Mouse (Mus musculus) kidney, embryonic 15.5 days (tissue): ENCODE results near the gene Pax2. TPM values are rescaled to one million over a fixed set of nuclear protein-coding genes. Genes with fewer than 3 reads are reported as not detected.

Experiments used
- ATAC-seq: fragments of 200-750 bp; cut with Nextera tagmentation; replicated peaks from 2 replicates; pipeline ENCODE4 v1.8.0; 2017; ENCODE audit warnings: moderate TSS enrichment; ENCODE audit not compliant: low FRiP score
- H3K27ac ChIP-seq: fragments of 300-500 bp; sonication (generic); 2 replicates; pipeline ENCODE4 v1.5.1; 2015; ENCODE audit warnings: mild to moderate bottlenecking, inconsistent platforms
- H3K27me3 ChIP-seq: fragments of 300-500 bp; sonication (generic); 2 replicates; pipeline ENCODE4 v1.6.1; 2015; ENCODE audit warnings: inconsistent platforms
- H3K36me3 ChIP-seq: fragments of 300-500 bp; sonication (generic); 2 replicates; pipeline ENCODE4 v1.6.1; 2015; ENCODE audit warnings: inconsistent platforms
- H3K4me1 ChIP-seq: fragments of 300-500 bp; sonication (generic); 2 replicates; pipeline ENCODE4 v1.6.1; 2015; ENCODE audit warnings: inconsistent platforms
- H3K4me2 ChIP-seq: fragments of 300-500 bp; sonication (generic); 2 replicates; pipeline ENCODE4 v1.6.1; 2015; ENCODE audit warnings: moderate library complexity, mild to moderate bottlenecking, inconsistent platforms
- H3K4me3 ChIP-seq: fragments of 300-500 bp; sonication (generic); replicated peaks from 2 replicates; pipeline ENCODE4 v1.5.1; 2015; ENCODE audit warnings: mild to moderate bottlenecking, inconsistent platforms
- H3K9ac ChIP-seq: fragments of 300-500 bp; sonication (generic); 2 replicates; pipeline ENCODE4 v1.6.1; 2015; ENCODE audit warnings: mild to moderate bottlenecking, inconsistent platforms
- H3K9me3 ChIP-seq: fragments of 300-500 bp; sonication (generic); replicated peaks from 2 replicates; pipeline ENCODE4 v1.6.1; 2016; ENCODE audit warnings: inconsistent platforms
- WGBS: fragments of 180-500 bp; shearing (Covaris S2); methylation state at CpG from one replicate; pipeline ENCODE4 v1.1.7; 2015; ENCODE audit warnings: mixed read lengths; 5-methylcytosine and 5-hydroxymethylcytosine counted together
- polyA plus RNA-seq: library from polyadenylated mRNA; unstranded; fragments of >200 nt; fragmentation: Nextera tagmentation; extraction: Ambion mirVana; gene quantifications from 2 replicates; pipeline ENCODE4 v1.2.1, GENCODE M21; 2015

Gene Pax2
- polyA plus RNA-seq, 1 experiment from 2014 or later, result 36.9 TPM

DNA sequence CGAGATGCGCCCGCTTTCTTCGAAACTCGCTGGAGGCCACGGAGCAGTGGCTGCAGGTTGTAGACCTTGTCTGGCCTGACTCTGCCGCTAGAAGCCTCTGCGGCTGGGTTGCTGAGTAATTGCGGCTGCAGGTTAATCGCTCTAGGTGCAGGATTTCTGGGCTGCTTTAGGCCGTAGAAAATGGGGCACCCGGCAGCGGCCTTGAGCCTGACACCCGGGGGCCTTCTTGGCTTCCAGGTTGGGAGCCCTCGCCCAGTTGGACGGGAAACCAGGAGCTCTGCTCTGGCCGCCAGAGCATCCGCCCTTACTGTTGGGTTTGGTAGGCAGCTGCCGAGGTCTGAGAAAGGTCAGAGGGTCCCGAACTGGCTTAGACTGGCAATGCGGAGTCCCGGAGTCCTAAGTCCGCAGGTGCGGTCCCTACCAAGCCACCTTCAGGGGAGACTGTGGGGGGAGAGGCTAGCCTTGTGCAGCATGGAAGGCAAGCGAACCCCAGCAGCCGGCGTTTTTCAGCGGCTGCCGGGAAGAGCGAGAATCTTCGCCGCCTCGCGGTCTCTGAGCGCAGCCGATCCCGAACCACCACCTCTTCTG, 3.8 kb downstream of the Pax2 start:
- Histone ChIP-seq H3K9ac (peak overlapping the region; percentile 91), H3K4me1 (peaks cover 61% of the 10 kb centered on the region), H3K9me3 (no peaks in the 10 kb centered on the region), H3K4me2 (peak overlapping the region; percentile 78), H3K27me3 (peaks cover 90% of the 10 kb centered on the region), H3K27ac (peak overlapping the region; percentile 82), H3K4me3 (peak overlapping the region; percentile 74), H3K36me3 (peaks cover 23% of the 10 kb centered on the region)
- no peak for ATAC-seq
- WGBS, result under 1% methylated on average over 37 of the region's 37 CpGs

DNA sequence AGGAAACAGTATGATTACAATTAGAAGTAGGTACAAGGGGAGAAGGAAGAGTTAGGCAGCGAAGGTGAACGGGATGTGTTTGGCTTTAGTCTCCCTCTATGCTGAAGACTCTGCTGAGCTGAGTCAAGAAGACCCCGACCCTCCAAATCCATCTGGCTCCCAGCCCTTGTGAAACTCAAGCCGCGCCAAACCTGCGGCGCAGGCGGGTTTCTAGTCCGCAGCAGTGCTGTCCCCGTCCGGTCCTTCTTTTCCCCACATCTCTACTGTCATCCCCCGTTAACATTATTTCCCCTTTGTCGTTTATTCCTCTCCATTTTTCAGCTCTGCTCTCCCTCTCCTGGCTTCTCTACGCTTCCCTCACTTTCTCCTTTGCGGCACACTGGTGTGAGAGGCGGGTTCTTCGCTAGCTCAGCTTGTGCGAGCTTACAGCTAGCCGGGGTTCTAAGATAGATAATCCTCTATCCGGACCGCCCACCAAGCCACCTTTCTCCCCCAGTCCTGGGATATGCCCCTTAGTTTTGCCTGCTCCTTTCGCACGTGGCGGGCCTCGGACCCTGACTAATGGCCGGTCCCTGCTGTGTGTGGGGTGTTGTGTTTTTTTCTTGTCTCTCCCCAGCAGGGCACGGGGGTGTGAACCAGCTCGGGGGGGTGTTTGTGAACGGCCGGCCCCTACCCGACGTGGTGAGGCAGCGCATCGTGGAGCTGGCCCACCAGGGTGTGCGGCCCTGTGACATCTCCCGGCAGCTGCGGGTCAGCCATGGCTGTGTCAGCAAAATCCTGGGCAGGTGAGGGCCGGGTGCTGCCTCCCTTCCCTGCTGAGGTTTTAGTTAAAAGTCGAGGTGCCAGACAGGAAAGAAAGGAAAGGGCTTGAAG, 4.7 kb downstream of the Pax2 start:
- Histone ChIP-seq H3K4me2 (peak overlapping the region; percentile 78), H3K9me3 (no peaks in the 10 kb centered on the region), H3K36me3 (peaks cover 27% of the 10 kb centered on the region), H3K27me3 (peaks cover 81% of the 10 kb centered on the region), H3K4me1 (peaks cover 60% of the 10 kb centered on the region), H3K4me3 (peak overlapping the region; percentile 74), H3K27ac (peak overlapping the region; percentile 82), H3K9ac (peak overlapping the region; percentile 91)
- no peak for ATAC-seq
- under 1% methylated on average over 39 of the region's 39 CpGs for WGBS

DNA sequence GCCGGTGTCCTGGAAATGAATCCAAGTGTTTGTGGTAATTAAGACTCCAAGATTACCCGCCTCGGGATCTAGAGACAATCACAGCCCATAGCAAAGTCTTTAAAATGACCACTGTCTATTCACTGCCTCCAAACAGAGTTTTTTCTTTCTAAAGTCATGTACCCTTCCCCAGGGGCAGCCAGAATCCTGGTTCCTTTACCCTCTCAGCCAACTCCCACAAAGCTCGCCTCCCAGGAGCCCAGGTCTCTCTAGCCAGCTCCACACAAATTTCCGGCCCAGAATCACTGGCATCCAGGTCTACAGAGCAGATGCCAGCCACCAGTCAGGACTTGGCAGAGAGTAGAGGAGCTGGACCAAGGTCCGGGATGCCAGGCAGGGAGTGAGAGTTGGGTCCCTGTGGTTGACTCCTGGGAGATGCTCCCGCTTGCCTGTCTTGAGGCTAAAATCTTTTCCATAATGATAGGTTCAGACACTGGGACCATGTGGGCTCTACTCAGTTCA, 6.3 kb downstream of the Pax2 start:
- Histone ChIP-seq H3K9ac (peak overlapping the region; percentile 91), H3K4me2 (peak overlapping the region; percentile 78), H3K36me3 (peaks cover 38% of the 10 kb centered on the region), H3K4me1 (peaks cover 52% of the 10 kb centered on the region), H3K27ac (peak overlapping the region; percentile 82), H3K4me3 (peak overlapping the region; percentile 74), H3K27me3 (peaks cover 64% of the 10 kb centered on the region), H3K9me3 (no peaks in the 10 kb centered on the region)
- ATAC-seq, result no peak
- 43% methylated on average over 7 of the region's 7 CpGs for WGBS

DNA sequence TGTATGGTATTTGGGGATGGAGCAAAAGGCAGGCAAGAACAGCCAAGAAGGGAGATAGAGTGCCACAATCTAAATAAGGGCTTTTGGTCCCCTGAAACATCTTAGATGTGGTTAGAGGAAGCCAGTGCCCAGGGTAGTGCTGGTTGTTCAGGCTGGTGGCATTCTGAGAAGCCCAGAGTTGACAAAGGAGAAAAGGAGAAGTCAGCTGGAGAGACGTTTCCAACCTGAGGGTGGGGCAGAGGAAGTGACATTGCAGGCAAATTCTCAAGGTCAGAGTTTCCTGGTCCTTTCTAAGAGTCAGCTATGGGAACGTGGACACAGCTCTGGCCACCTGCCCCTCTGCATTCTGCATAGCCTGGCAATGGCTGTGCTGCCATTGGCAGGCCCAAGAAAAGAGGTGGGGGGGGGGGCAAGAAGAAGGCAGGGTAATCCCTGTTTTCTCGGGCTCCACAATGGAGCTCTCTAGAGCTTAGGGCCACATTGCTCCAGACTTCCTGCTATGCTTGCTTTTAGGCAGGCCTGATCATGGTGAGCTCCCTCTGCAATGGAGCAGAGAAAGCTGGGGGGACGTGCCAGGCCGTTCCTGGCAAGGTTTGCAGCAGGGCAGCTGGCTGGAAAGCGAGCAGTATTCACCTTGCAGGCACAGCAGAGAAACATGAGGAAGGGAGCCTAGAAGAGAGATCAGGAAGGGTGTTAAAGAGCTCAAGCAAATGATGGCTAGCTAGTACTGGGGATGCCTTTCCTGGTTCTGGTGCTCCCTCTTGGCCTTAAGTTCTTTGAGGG, 14.6 kb downstream of the Pax2 start:
- no peak for ATAC-seq
- Histone ChIP-seq H3K4me3 (no peak overlapping the region), H3K9ac (no peak overlapping the region), H3K27ac (peak overlapping the region; percentile 33; the same call in 1 of the 2 replicates), H3K27me3 (no peaks in the 10 kb centered on the region), H3K4me1 (peaks cover 60% of the 10 kb centered on the region), H3K36me3 (peaks cover 70% of the 10 kb centered on the region), H3K4me2 (no peak overlapping the region), H3K9me3 (no peaks in the 10 kb centered on the region)
- 60% methylated on average over 6 of the region's 6 CpGs for WGBS

DNA sequence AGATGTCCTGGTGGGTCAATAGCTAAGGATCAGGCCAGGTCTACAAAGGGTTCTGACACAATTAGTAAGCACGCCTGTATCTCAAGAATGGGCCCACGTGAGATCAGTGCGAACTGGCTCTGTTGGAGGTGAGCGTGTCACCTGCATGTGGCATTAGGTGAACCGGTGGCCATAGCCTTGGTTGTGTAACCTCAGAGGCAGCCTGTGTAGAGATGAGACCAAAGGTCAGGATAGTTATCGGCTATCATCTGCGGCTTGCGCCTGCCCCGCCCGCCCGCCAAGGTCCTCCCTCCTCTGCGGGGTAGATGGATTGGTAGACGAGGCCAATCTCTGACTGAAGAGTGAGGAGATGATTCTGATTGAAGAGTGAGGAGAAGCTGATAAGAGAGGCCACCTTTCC, 15.7 kb downstream of the Pax2 start:
- H3K4me3 ChIP-seq, result no peak overlapping the region
- no peaks in the 10 kb centered on the region for H3K9me3 ChIP-seq
- H3K9ac ChIP-seq, result no peak overlapping the region
- no peaks in the 10 kb centered on the region for H3K27me3 ChIP-seq
- ATAC-seq, result no peak
- no peak overlapping the region for H3K27ac ChIP-seq
- H3K36me3 ChIP-seq, result peaks cover 74% of the 10 kb centered on the region
- no peak overlapping the region for H3K4me2 ChIP-seq
- WGBS, result 81% methylated on average over 13 of the region's 13 CpGs
- H3K4me1 ChIP-seq, result peaks cover 60% of the 10 kb centered on the region

DNA sequence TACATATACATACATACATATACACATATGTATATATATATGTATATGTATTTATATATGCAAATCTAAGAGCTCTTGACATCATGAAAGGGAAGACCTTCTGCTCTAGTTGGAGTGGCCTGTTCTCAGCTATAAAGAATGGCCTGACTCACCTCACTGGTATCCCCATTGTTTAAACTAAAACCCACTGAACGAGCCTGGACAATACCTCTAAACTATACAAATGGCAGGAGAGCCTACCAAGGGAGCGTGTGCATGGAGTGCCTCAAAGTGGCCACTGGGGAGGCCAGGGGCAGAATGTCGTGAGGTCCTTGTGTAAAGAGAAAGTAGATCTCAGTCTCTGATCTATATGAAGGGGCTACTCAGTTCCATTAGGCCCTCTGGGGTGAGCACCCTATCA, 26.1 kb downstream of the Pax2 start:
- Histone ChIP-seq H3K27ac (no peak overlapping the region), H3K4me3 (no peak overlapping the region), H3K36me3 (peaks cover 89% of the 10 kb centered on the region), H3K9me3 (no peaks in the 10 kb centered on the region), H3K27me3 (no peaks in the 10 kb centered on the region), H3K4me1 (peaks cover 9% of the 10 kb centered on the region), H3K9ac (no peak overlapping the region), H3K4me2 (no peak overlapping the region)
- WGBS, result 74% methylated on average over 3 of the region's 3 CpGs
- no peak for ATAC-seq

DNA sequence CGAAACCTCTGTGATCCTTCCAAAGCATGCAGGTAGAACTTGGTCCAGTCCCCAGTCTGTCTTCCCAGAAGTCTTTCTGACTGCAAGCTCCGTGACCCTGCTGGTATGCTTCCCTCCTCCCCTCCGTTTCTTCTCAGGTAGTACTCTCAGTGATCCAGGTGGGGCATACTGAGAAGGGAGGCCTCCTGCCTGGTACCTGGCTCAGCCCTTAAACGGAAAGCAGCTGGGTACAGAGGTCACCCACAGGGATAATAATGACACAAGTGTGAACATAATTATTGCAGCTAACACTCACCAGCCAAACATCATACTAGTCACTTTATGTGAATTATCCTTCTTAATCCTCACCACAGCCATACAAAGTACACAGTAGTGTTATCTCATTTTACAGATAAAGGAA, 28.5 kb downstream of the Pax2 start:
- Histone ChIP-seq H3K9ac (no peak overlapping the region), H3K9me3 (no peaks in the 10 kb centered on the region), H3K4me3 (no peak overlapping the region), H3K27ac (no peak overlapping the region), H3K4me1 (peaks cover 9% of the 10 kb centered on the region), H3K4me2 (no peak overlapping the region), H3K27me3 (no peaks in the 10 kb centered on the region), H3K36me3 (peaks cover 89% of the 10 kb centered on the region)
- WGBS, result 67% methylated on average over 4 of the region's 4 CpGs
- no peak for ATAC-seq

DNA sequence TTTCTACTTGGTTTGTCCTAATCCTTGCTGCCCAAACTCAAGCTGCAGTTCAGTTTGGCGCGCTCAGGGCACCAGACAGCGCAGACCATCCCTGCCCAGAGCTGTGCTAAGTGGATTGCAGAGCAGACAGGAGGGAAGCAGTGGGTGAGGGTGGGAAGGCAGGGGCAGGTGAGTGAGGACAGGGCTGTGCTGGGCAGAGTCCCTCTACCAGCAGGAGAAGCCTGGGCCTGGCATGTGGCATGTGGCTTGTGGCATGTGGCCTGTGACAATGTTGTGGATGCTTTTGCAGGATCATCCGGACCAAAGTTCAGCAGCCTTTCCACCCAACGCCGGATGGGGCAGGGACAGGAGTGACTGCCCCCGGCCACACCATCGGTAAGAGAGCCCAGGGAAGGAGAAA, 32.6 kb downstream of the Pax2 start:
- no peak for ATAC-seq
- Histone ChIP-seq H3K27ac (0 out of 2 replicates have a peak overlapping the region, but pooled peaks have one; percentile 13), H3K4me2 (no peak overlapping the region), H3K9ac (no peak overlapping the region), H3K4me1 (peaks cover 17% of the 10 kb centered on the region; the same call in 1 of the 2 replicates), H3K27me3 (peaks cover 3% of the 10 kb centered on the region; the same call in 1 of the 2 replicates), H3K9me3 (no peaks in the 10 kb centered on the region), H3K4me3 (no peak overlapping the region), H3K36me3 (peaks cover 90% of the 10 kb centered on the region)
- 81% methylated on average over 8 of the region's 8 CpGs for WGBS

DNA sequence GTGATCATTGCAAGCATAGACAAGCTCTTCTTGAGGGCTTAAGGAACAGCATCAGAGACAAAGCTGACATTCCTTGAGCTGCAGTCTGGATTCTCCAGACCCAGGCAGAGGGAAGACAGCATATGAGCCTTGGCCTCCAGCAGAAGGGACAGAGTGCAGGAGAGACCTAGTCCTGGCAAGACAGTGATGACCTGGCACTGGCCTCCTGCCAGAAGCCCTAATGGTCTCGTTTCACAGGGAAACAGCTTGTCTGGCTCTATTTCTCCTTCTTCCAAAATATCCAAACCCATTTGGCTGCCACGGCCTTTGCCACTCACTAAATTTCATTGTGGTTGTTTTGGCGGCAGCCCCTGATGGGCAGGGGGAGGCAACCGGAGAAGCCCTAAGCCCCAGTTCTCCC, 36.1 kb downstream of the Pax2 start:
- H3K9ac ChIP-seq, result no peak overlapping the region
- no peak for ATAC-seq

DNA sequence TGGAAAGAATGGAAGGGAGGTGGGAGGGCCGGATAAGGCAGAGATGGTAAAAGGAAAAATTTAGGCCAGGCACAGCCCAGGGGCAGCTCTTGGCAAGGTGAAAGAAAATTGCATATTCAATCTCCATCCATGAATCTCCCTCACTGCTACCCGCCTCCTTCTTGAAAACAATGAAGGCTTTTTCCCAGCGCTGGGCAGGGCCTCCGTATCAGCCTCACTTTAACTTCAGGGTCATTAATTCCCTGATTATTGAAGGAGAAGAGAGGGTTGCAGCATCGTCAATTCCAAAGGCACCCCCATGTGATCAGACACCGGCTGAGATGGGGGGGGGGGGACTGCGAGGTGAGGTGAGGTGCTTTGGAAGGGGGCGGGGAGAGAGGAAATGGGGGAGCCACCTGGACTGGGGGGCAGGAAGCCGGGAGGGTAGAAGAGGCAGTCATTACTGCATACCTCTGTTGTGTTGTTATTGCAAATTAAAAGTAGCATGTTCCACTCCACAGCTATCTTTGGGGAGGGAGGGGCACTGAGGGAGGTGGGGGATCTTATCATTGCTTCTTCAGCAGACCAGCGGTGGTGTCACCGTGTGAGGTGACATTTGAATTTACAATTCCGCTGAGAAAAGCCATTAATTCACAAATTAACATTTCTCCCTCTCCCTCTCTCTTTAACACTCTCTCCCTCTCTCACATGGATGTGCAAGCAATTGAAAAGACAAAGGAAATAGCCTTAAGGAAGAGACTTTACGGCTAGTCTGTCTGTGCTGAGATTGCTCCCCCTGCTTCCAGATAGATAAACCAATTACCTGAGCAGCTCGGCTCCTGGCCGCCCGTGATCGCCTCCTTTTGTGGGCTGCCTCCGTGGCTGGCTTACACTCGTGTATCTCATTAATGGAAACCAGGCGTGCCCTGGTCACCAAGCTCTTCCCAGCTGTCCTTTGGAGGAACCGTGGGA, 41.5 kb downstream of the Pax2 start:
- 11% methylated on average over 21 of the region's 21 CpGs for WGBS
- Histone ChIP-seq H3K27me3 (0 out of 2 replicates have a peak, but pooled peaks cover 3% of the 10 kb centered on the region), H3K9ac (no peak overlapping the region), H3K9me3 (no peaks in the 10 kb centered on the region), H3K4me3 (no peak overlapping the region), H3K4me2 (no peak overlapping the region), H3K27ac (peak overlapping the region; percentile 64), H3K4me1 (peaks cover 78% of the 10 kb centered on the region), H3K36me3 (peaks cover 54% of the 10 kb centered on the region)
- no peak for ATAC-seq

More for the DNA sequence above, 36.1 kb downstream of the Pax2 start:
- no peak overlapping the region for H3K4me3 ChIP-seq
- H3K4me2 ChIP-seq, result no peak overlapping the region
- WGBS, result 40% methylated on average over 4 of the region's 4 CpGs
- no peaks in the 10 kb centered on the region for H3K9me3 ChIP-seq
- peaks cover 42% of the 10 kb centered on the region for H3K4me1 ChIP-seq
- H3K27ac ChIP-seq, result 0 out of 2 replicates have a peak overlapping the region, but pooled peaks have one; percentile 13
- H3K36me3 ChIP-seq, result peaks cover 72% of the 10 kb centered on the region
- H3K27me3 ChIP-seq, result peaks cover 3% of the 10 kb centered on the region; the same call in 1 of the 2 replicates

DNA sequence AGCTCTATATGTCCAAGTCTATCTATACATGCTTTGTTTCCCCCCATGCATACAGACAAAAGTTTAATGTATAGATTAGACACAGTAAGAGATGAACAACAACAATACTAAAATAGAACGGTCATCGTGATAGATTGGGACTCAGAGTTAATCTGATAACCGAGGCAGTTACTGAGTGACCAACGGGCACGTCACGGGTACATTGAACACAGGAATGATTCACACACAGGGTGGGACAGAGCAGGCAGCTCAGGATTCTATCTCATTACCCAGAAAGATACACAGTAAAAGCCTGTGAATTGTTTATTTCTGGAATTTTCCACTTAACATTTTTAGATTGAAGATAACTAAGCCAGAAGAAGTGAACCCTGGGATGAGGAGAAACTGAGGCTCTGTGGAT, 42.9 kb downstream of the Pax2 start:
- no peak overlapping the region for H3K4me2 ChIP-seq
- H3K27me3 ChIP-seq, result no peaks in the 10 kb centered on the region
- WGBS, result 61% methylated on average over 6 of the region's 6 CpGs
- no peak for ATAC-seq
- H3K4me3 ChIP-seq, result no peak overlapping the region
- no peaks in the 10 kb centered on the region for H3K9me3 ChIP-seq
- peak overlapping the region; percentile 64 for H3K27ac ChIP-seq
- H3K9ac ChIP-seq, result no peak overlapping the region
- peaks cover 76% of the 10 kb centered on the region for H3K4me1 ChIP-seq
- peaks cover 53% of the 10 kb centered on the region for H3K36me3 ChIP-seq
